Mouse (Mus musculus): Measurements from ENCODE around the gene Phf10. TPM values are rescaled to one million over a fixed set of nuclear protein-coding genes. Genes with fewer than 3 reads are reported as not detected.
A peak's percentile ranks its signal among the peaks of the same experiment; 100 is the strongest.
"Not testable (repeated sequence)": the region's sequence is repeated elsewhere in the genome, so short reads cannot be mapped to it uniquely, and the experiment has no call there.

Gene Phf10
- total and polyA plus RNA-seq, 2 experiments from 2014 or later = 13.2 to 59.3 TPM

DNA sequence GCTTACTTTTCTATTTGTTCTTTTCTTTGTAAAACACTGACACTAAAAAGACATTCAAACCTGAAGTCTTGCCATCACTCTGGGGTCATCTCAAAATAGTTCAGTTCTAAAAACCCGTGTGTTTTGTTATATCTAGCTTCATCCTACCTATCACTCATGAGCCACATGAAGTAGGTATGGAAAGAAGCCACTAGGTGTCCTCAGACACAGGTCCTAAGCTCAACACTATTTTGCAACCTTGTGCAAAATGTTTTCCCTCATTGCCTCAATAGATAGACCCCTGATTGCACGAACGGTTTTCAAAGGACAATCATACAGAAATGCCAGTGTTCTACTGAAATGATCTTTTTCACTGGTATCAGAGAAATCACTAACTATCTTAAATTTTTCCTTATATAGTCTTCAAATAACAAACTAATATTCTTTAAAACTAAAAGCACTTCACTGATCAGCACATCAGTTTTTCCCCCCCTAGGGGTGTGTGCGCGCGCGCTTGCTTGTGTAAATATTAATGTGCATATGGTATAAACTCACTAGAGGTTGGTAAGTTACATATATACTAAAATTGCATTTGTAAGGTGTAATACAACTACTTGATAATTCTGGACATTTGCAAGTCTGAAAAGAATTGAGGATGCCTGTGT, 16.8 kb upstream of the Phf10 start:
- not testable (repeated sequence) for H3K36me3 ChIP-seq (ENCODE audit: insufficient read depth); H3K9me3 ChIP-seq (ENCODE audit: low read length); H3K4me2 ChIP-seq (ENCODE audit: low read depth); ATAC-seq; H3K9ac ChIP-seq; H3K27me3 ChIP-seq (ENCODE audit: insufficient read depth, low read length); H3K4me3 ChIP-seq (ENCODE audit: low read depth, low read length); H3K27ac ChIP-seq (ENCODE audit: low read depth, low read length); DNase-seq; H3K4me1 ChIP-seq (ENCODE audit: insufficient read depth)
- 3% methylated on average over 4 of the region's 7 CpGs for WGBS

DNA sequence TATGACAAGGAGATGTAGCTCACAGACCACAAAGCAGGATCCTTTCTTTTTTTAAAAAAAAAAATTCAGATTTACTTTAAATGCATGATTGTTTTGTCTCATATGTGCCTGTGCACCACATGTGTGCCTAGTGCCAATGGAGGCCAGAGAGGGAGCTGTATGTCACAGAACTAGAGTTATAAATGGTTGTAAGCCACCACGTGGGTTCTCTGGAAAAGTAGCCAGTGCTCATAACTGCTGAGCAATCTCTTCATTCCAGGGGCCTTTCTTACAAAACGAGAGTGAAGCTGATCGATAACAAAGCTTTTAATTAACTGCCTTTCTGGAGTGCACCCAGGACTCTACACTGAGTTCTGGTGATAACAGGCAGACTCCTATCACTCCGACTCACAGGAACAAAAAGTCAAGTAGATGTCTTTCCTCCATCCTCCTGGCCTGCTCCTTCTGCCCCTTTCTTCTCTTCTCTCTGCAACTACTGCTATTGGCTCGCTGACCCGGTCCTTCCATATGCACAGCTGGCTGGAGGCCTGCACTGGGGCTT, 7.4 kb upstream of the Phf10 start:
- WGBS = no CpG with 5 or more reads among the region's 6 CpGs

DNA sequence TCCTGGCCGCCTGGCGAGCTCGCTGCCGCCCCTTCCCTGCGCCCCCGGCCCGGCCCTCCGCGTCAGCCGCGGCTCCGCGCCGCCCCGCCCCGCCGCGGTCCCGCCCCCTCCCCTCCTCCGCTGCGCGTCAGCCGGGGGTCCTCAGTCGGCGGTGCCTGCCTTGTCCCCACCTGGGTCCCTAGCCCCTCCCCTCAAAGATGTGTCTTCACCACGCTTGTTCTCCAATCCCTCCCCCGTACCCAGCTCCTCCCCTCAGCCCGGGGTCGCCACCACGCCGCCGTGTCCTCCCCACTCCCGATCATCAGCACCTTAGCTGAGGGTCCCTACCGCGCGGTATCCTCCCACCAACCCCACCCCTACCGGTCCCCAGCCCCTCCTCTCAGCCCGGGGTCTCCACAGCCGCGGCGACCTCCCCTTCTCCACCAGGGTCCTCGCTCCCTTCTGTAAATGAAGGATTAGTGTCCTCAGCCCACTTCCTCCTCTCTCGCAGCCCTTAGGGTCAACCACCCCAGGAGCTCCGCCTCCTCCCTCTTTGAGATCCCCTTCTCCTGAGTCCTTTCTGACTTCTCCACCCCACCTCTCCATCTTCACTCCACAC, 583 bp upstream of the Phf10 start:
- not testable (repeated sequence) for H3K36me3 ChIP-seq (ENCODE audit: insufficient read depth); H3K27me3 ChIP-seq (ENCODE audit: insufficient read depth, low read length); DNase-seq; H3K4me2 ChIP-seq (ENCODE audit: low read depth); H3K4me1 ChIP-seq (ENCODE audit: insufficient read depth); H3K9me3 ChIP-seq (ENCODE audit: low read length); H3K9ac ChIP-seq; H3K4me3 ChIP-seq (ENCODE audit: low read depth, low read length); H3K27ac ChIP-seq (ENCODE audit: low read depth, low read length)
- WGBS = no CpG with 5 or more reads among the region's 44 CpGs
- peak; percentile 94 for ATAC-seq

More for the DNA sequence above, 7.4 kb upstream of the Phf10 start:
- H3K9me3 ChIP-seq (ENCODE audit: low read length); DNase-seq; H3K9ac ChIP-seq; H3K4me1 ChIP-seq (ENCODE audit: insufficient read depth); H3K27ac ChIP-seq (ENCODE audit: low read depth, low read length); H3K36me3 ChIP-seq (ENCODE audit: insufficient read depth); ATAC-seq; H3K4me3 ChIP-seq (ENCODE audit: low read depth, low read length); H3K27me3 ChIP-seq (ENCODE audit: insufficient read depth, low read length); H3K4me2 ChIP-seq (ENCODE audit: low read depth): not testable (repeated sequence)

DNA sequence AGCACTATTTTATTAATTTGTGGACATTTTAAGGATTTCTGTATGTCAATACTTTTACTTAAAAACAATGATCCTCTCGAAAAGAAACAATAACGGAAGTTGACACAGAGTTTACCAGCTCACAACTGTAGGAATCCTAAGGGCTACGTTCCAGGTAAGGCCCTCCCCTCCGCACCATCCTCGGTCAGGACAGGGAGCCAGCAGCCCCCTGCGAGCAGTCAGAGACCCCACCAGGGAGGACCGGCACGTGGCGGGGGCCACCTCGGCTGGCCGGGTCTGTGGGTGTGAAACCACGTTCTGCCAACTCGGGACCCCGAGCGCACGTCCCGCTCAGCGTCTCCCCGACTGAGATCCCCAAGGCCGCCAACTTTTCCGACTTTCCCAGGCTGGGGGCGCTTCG, 553 bp downstream of the Phf10 start:
- H3K4me1 ChIP-seq (ENCODE audit: insufficient read depth) = peaks cover 6% of the 10 kb centered on the region
- DNase-seq (no peak), ATAC-seq (peak; percentile 9; the same call in 1 of the 2 replicates)
- peak overlapping the region; percentile 98 for H3K4me2 ChIP-seq (ENCODE audit: low read depth)
- H3K9me3 ChIP-seq (ENCODE audit: low read length) = no peaks in the 10 kb centered on the region
- TF ChIP-seq CTCF (IDR thresholded peaks at IDR 0.05; ENCODE audit: low read depth) = no peak
- H3K9ac ChIP-seq = peak overlapping the region; percentile 63; the same call in 1 of the 2 replicates
- no peaks in the 10 kb centered on the region; the same call in 1 of the 2 replicates for H3K36me3 ChIP-seq (ENCODE audit: insufficient read depth)
- no peaks in the 10 kb centered on the region for H3K27me3 ChIP-seq (ENCODE audit: insufficient read depth, low read length)
- H3K27ac ChIP-seq (ENCODE audit: low read depth, low read length) = no peak overlapping the region
- WGBS = under 1% methylated on average over 19 of the region's 23 CpGs
- peak overlapping the region; percentile 54 for H3K4me3 ChIP-seq (ENCODE audit: low read depth, low read length)

DNA sequence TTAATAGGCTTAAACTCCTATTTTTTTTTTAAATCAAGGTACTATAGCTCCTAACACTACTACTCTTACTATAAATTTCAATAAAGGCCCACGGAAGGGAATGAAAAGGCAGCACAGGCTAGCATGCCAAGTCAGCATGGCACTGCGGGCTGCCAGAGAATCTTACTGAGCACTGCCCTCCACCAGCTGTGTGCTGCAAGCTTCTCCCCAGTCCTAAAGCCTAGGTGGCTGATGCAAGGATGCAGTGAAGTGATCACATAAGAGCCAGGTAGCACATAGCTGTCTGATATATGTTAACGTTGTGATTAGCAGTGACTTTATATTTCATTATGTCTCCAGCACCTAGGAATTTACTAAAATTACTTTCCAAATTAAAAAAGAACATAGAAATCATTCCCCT, 1.1 kb downstream of the Phf10 start:
- Histone ChIP-seq H3K4me2 (ENCODE audit: low read depth) (peak overlapping the region; percentile 47), H3K4me1 (ENCODE audit: insufficient read depth) (peaks cover 6% of the 10 kb centered on the region), H3K9ac (no peak overlapping the region), H3K27ac (ENCODE audit: low read depth, low read length) (no peak overlapping the region), H3K36me3 (ENCODE audit: insufficient read depth) (no peaks in the 10 kb centered on the region; the same call in 1 of the 2 replicates), H3K9me3 (ENCODE audit: low read length) (no peaks in the 10 kb centered on the region), H3K27me3 (ENCODE audit: insufficient read depth, low read length) (no peaks in the 10 kb centered on the region), H3K4me3 (ENCODE audit: low read depth, low read length) (0 out of 2 replicates have a peak overlapping the region, but pooled peaks have one; percentile 20)
- 10% methylated on average over 3 of the region's 3 CpGs for whole genome bisulfite sequencing
- no peak for DNase-seq
- no peak for TF ChIP-seq CTCF (IDR thresholded peaks at IDR 0.05; ENCODE audit: low read depth)
- no peak for ATAC-seq

DNA sequence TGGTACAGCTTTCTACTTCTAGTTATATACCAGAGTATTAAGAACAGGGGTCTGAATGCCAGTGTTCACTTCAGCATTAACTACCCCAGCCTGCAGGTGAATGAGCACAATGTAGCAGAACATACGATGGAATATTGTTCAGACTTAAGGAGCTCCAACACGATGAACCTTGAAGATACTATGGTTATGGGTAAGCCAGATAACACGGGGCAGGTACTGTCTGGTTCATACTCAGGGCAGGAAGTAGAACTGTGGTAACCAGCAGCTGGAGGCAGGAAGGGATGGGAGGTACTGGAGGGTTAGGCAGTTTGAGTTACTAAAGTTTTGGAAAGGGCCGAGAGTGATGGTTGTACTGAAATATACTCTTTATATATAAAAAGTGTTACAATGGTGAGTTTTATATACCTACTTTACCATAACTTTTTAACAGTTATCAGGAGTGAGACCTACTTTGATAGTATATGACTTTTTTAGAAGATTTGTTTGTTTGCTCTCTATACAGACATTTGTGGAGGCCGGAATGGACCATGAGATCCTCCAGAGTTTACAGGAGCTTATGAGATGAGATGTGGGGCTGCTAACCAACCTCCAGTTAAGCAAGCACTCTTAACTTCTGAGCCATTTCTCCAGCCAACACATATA, 2.3 kb downstream of the Phf10 start:
- Histone ChIP-seq H3K4me2 (ENCODE audit: low read depth) (no peak overlapping the region), H3K9me3 (ENCODE audit: low read length) (no peaks in the 10 kb centered on the region), H3K4me1 (ENCODE audit: insufficient read depth) (peaks cover 6% of the 10 kb centered on the region), H3K9ac (no peak overlapping the region), H3K27ac (ENCODE audit: low read depth, low read length) (no peak overlapping the region), H3K27me3 (ENCODE audit: insufficient read depth, low read length) (no peaks in the 10 kb centered on the region), H3K36me3 (ENCODE audit: insufficient read depth) (peaks cover 9% of the 10 kb centered on the region), H3K4me3 (ENCODE audit: low read depth, low read length) (no peak overlapping the region)
- TF ChIP-seq CTCF (IDR thresholded peaks at IDR 0.05; ENCODE audit: low read depth) = no peak
- ATAC-seq (no peak), DNase-seq (no peak)
- WGBS = 90% methylated on average over 5 of the region's 5 CpGs

DNA sequence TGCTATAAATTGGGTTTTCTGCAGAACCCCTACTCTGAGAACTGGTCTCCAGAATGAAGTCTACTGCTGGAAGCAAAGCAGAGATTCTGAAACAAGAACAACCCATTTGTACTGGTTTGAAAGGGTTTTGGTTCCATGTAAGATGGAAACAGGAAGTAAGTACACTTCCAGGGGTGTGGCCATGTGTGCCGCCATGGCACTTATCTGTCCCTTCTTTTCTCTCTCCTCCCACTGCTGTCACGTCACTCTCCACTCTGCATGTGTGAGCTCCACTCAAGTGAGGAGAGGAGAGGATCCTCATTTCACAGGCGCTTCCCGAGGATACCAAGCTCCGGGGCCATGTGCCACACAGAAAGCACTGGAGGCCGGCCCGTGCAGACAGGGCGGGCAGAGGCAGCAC, 7.6 kb downstream of the Phf10 start:
- peaks cover 37% of the 10 kb centered on the region for H3K36me3 ChIP-seq (ENCODE audit: insufficient read depth)
- H3K9ac ChIP-seq = no peak overlapping the region
- H3K4me3 ChIP-seq (ENCODE audit: low read depth, low read length) = no peak overlapping the region
- H3K4me1 ChIP-seq (ENCODE audit: insufficient read depth) = no peaks in the 10 kb centered on the region
- H3K27ac ChIP-seq (ENCODE audit: low read depth, low read length) = no peak overlapping the region
- H3K27me3 ChIP-seq (ENCODE audit: insufficient read depth, low read length) = no peaks in the 10 kb centered on the region
- TF ChIP-seq CTCF (IDR thresholded peaks at IDR 0.05; ENCODE audit: low read depth) = no peak
- no peak for ATAC-seq
- WGBS = 97% methylated on average over 8 of the region's 8 CpGs
- H3K4me2 ChIP-seq (ENCODE audit: low read depth) = no peak overlapping the region
- H3K9me3 ChIP-seq (ENCODE audit: low read length) = no peaks in the 10 kb centered on the region
- no peak for DNase-seq

Data from forebrain, postnatal 0 days (tissue).